Mouse (Mus musculus) liver, embryonic 16.5 days (tissue): ENCODE results near the gene Sspo. TPM values are rescaled to one million over a fixed set of nuclear protein-coding genes. Genes with fewer than 3 reads are reported as not detected.
"Not testable (repeated sequence)": the region's sequence is repeated elsewhere in the genome, so short reads cannot be mapped to it uniquely, and the experiment has no call there.

Experiments used
- ATAC-seq: fragments of 200-750 bp; cut with Nextera tagmentation; 2 replicates; pipeline ENCODE4 v1.8.0; 2017; ENCODE audit warnings: low read depth, mild to moderate bottlenecking, moderate number of reproducible peaks, moderate library complexity
- H3K27ac ChIP-seq: fragments of 300-500 bp; sonication (generic); 2 replicates; pipeline ENCODE4 v1.5.1; 2014; ENCODE audit warnings: mild to moderate bottlenecking, low read length
- H3K27me3 ChIP-seq: fragments of 300-500 bp; sonication (generic); 2 replicates; pipeline ENCODE4 v1.6.1; 2014; ENCODE audit warnings: low read depth, low read length, mixed read lengths; ENCODE audit not compliant: control insufficient read depth, insufficient read depth
- H3K36me3 ChIP-seq: fragments of 300-500 bp; sonication (generic); 2 replicates; pipeline ENCODE4 v1.6.1; 2014; ENCODE audit warnings: mild to moderate bottlenecking; ENCODE audit not compliant: control insufficient read depth, insufficient read depth
- H3K4me1 ChIP-seq: fragments of 300-500 bp; sonication (generic); 2 replicates; pipeline ENCODE4 v1.6.1; 2014; ENCODE audit warnings: low read depth, low read length, mixed read lengths; ENCODE audit not compliant: control insufficient read depth
- H3K4me2 ChIP-seq: fragments of 300-500 bp; sonication (generic); 2 replicates; pipeline ENCODE4 v1.6.1; 2014; ENCODE audit warnings: low read depth, low read length, mixed read lengths
- H3K4me3 ChIP-seq: fragments of 300-500 bp; sonication (generic); 2 replicates; pipeline ENCODE4 v1.5.1; 2014; ENCODE audit warnings: low read depth, mild to moderate bottlenecking, low read length
- H3K9ac ChIP-seq: fragments of 300-500 bp; sonication (generic); 2 replicates; pipeline ENCODE4 v1.6.1; 2014; ENCODE audit warnings: low read depth, low read length
- H3K9me3 ChIP-seq: fragments of 300-500 bp; sonication (generic); replicated peaks from 2 replicates; pipeline ENCODE4 v1.6.1; 2016; ENCODE audit warnings: low read length; ENCODE audit not compliant: control insufficient read depth
- WGBS: fragments of 180-500 bp; shearing (Covaris S2); extraction: QIAGEN DNeasy Blood & Tissue Kit; methylation state at CpG from one replicate; pipeline ENCODE4 v1.1.7; 2014; ENCODE audit not compliant: insufficient replicate concordance; 5-methylcytosine and 5-hydroxymethylcytosine counted together
- polyA plus RNA-seq: library from polyadenylated mRNA; unstranded; fragments of >200 nt; fragmentation: Nextera tagmentation; extraction: Ambion mirVana; gene quantifications from 2 replicates; pipeline ENCODE4 v1.2.1, GENCODE M21; 2015

Gene Sspo
- polyA plus RNA-seq, 1 experiment from 2014 or later: 0.01 TPM

- Histone ChIP-seq H3K27ac (no peak overlapping the region), H3K27me3 (no peaks in the 10 kb centered on the region), H3K9me3 (no peaks in the 10 kb centered on the region), H3K4me2 (no peak overlapping the region), H3K4me1 (no peaks in the 10 kb centered on the region), H3K36me3 (no peaks in the 10 kb centered on the region), H3K4me3 (no peak overlapping the region), H3K9ac (no peak overlapping the region)
- 45% methylated on average over 8 of the region's 8 CpGs for WGBS
- no peak for ATAC-seq
These were observed 45.2 kb downstream of the Sspo start for GRCm38 (mm10) chr6:48493136-48493730.

- Histone ChIP-seq H3K27me3 (no peaks in the 10 kb centered on the region), H3K36me3 (no peaks in the 10 kb centered on the region), H3K4me1 (no peaks in the 10 kb centered on the region), H3K4me2 (no peak overlapping the region), H3K27ac (no peak overlapping the region), H3K4me3 (no peak overlapping the region), H3K9me3 (no peaks in the 10 kb centered on the region), H3K9ac (no peak overlapping the region)
- 75% methylated on average over 4 of the region's 4 CpGs for WGBS
- ATAC-seq: no peak
These were observed 49.5 kb downstream of the Sspo start for GRCm38 (mm10) chr6:48497521-48497920.

- 4% methylated on average over 2 of the region's 2 CpGs for WGBS
- Histone ChIP-seq H3K4me1 (peaks cover 3% of the 10 kb centered on the region), H3K4me3 (peak overlapping the region; percentile 69), H3K27ac (no peak overlapping the region), H3K9ac (no peak overlapping the region), H3K9me3 (no peaks in the 10 kb centered on the region), H3K27me3 (no peaks in the 10 kb centered on the region), H3K36me3 (no peaks in the 10 kb centered on the region), H3K4me2 (peak overlapping the region; percentile 77)
- ATAC-seq: no peak
These were observed 55.8 kb downstream of the Sspo start for GRCm38 (mm10) chr6:48503847-48504240.

- ATAC-seq: peak; percentile 90
- H3K4me3 ChIP-seq: peak overlapping the region; percentile 69
- H3K4me1 ChIP-seq: peaks cover 3% of the 10 kb centered on the region
- no peak overlapping the region; the same call in 1 of the 2 replicates for H3K27ac ChIP-seq
- peak overlapping the region; percentile 77 for H3K4me2 ChIP-seq
- no peaks in the 10 kb centered on the region for H3K36me3 ChIP-seq
- H3K9ac ChIP-seq: peak overlapping the region; percentile 65
- 1% methylated on average over 26 of the region's 26 CpGs for WGBS
- H3K27me3 ChIP-seq: no peaks in the 10 kb centered on the region
- no peaks in the 10 kb centered on the region for H3K9me3 ChIP-seq
These were observed 56.3 kb downstream of the Sspo start for GRCm38 (mm10) chr6:48504241-48504854.

GRCm38 (mm10) chr6:48508087-48508486 lies 60.1 kb downstream of the Sspo start:
- no peak overlapping the region for H3K4me3 ChIP-seq
- peaks cover 3% of the 10 kb centered on the region for H3K4me1 ChIP-seq
- H3K4me2 ChIP-seq: no peak overlapping the region
- ATAC-seq: no peak
- no peaks in the 10 kb centered on the region for H3K36me3 ChIP-seq
- H3K27ac ChIP-seq: no peak overlapping the region
- no peaks in the 10 kb centered on the region for H3K9me3 ChIP-seq
- no peak overlapping the region for H3K9ac ChIP-seq
- 32% methylated on average over 4 of the region's 4 CpGs for WGBS
- no peaks in the 10 kb centered on the region for H3K27me3 ChIP-seq

- Histone ChIP-seq H3K9me3 (no peaks in the 10 kb centered on the region), H3K4me1 (no peaks in the 10 kb centered on the region), H3K9ac (no peak overlapping the region), H3K4me2 (no peak overlapping the region), H3K27me3 (no peaks in the 10 kb centered on the region), H3K36me3 (no peaks in the 10 kb centered on the region), H3K4me3 (no peak overlapping the region), H3K27ac (no peak overlapping the region)
- no peak for ATAC-seq
- WGBS: 42% methylated on average over 4 of the region's 4 CpGs
These were observed 62.4 kb downstream of the Sspo start for GRCm38 (mm10) chr6:48510426-48510825.

- Histone ChIP-seq H3K9me3 (no peaks in the 10 kb centered on the region), H3K27me3 (no peaks in the 10 kb centered on the region), H3K4me3 (no peak overlapping the region), H3K4me2 (no peak overlapping the region), H3K27ac (no peak overlapping the region), H3K9ac (no peak overlapping the region), H3K36me3 (peaks cover 3% of the 10 kb centered on the region; the same call in 1 of the 2 replicates), H3K4me1 (no peaks in the 10 kb centered on the region)
- ATAC-seq: no peak
- 45% methylated on average over 7 of the region's 7 CpGs for WGBS
These were observed 63.8 kb downstream of the Sspo start for GRCm38 (mm10) chr6:48511861-48512260.

GRCm38 (mm10) chr6:48524882-48525281 lies 76.9 kb downstream of the Sspo start:
- H3K4me2 ChIP-seq, ATAC-seq, H3K9ac ChIP-seq, H3K27ac ChIP-seq, H3K36me3 ChIP-seq, H3K27me3 ChIP-seq, H3K4me3 ChIP-seq, H3K4me1 ChIP-seq, H3K9me3 ChIP-seq: not testable (repeated sequence)
- 89% methylated on average over 12 of the region's 16 CpGs for WGBS

- no peak overlapping the region for H3K27ac ChIP-seq
- H3K9me3 ChIP-seq: no peaks in the 10 kb centered on the region
- no peaks in the 10 kb centered on the region for H3K36me3 ChIP-seq
- WGBS: 69% methylated on average over 9 of the region's 9 CpGs
- H3K9ac ChIP-seq: no peak overlapping the region
- H3K4me3 ChIP-seq: no peak overlapping the region
- no peaks in the 10 kb centered on the region for H3K27me3 ChIP-seq
- ATAC-seq: no peak
- no peaks in the 10 kb centered on the region for H3K4me1 ChIP-seq
- no peak overlapping the region for H3K4me2 ChIP-seq
These were observed 79.9 kb downstream of the Sspo start for GRCm38 (mm10) chr6:48527901-48528300.
